Mouse (Mus musculus): ENCODE measurements around the gene Pold1. TPM values are rescaled to one million over a fixed set of nuclear protein-coding genes. Genes with fewer than 3 reads are reported as not detected.
A peak's percentile ranks its signal among the peaks of the same experiment; 100 is the strongest.

Pold1 gene
- 11.1 and 11.6 TPM in 2 replicates for polyA plus RNA-seq (2012; rRNA removed)

DNA sequence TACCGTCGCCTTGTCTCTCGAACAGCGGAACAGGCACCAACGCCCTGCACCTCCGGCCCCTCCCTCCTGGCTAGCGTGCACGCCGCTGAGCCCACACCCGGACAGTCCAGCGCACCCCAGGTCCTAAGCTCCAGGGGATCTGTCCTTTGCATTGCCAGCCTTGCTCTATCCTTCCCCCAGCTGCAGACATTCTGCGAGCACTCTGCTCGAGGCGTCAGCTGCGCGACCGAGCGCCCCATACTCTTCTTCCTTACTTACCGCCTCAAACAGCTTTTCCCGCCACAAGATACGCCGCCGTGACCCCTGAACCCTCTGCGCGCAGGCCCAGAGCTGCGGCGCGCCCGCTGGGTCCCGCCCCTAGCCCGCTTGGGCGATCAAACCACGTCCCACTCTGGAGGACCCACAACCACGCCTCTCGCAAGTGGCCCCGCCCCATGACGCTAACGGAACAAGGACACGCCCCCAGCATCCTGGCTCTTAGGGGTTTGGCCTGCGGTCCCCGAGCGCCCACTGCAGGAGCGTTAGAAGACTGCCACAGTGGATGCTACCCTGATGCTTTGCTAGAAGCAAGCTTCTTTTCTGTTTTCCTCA, at the start of gene Pold1:
Gene Pold1, minus strand, starts transcription at position 353 of the 591 bp plus-strand sequence.
- Histone ChIP-seq H3K27ac (ENCODE audit: insufficient read depth, low read length) (no peak within 1 kb of the TSS), H3K4me3 (ENCODE audit: insufficient read depth, low read length) (peak within 1 kb of the TSS; percentile 42), H3K4me1 (ENCODE audit: control insufficient read depth, insufficient read depth, low read length) (0 out of 2 replicates have a peak, but pooled peaks cover 1% of the 10 kb centered on the region)
- peak; percentile 80 for TF ChIP-seq CTCF (IDR thresholded peaks at IDR 0.05; ENCODE audit: extremely low read depth, insufficient read depth, low read length)
- TF ChIP-seq POLR2A (IDR thresholded peaks at IDR 0.05; ENCODE audit: extremely low read depth, insufficient read depth, low read length) = peak; percentile 44; the same call in 1 of the 2 replicates

DNA sequence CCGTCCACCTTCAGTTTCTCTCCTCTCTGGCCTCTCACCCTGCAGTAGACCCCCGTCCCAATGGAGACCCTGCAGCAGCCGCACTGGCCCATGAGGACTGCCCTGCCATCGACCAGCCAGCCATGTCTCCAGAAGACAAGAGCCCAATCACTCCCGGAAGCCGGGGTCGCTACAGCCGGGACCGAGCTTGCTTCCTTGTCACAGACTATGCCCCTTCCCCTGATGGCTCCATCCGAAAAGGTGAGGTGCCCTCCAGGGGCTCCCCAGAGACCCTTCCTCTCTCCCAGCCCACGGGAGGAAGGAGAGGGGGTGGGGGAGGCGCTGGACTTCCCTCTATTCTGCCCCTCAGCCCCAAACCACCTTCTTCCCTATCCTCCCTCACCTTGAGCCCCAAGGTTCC, 49.7 kb upstream of the Pold1 start:
- TF ChIP-seq CTCF (IDR thresholded peaks at IDR 0.05; ENCODE audit: extremely low read depth, insufficient read depth, low read length) (no peak), POLR2A (IDR thresholded peaks at IDR 0.05; ENCODE audit: extremely low read depth, insufficient read depth, low read length) (no peak)
- no peak overlapping the region for H3K27ac ChIP-seq (ENCODE audit: insufficient read depth, low read length)
- H3K4me1 ChIP-seq (ENCODE audit: control insufficient read depth, insufficient read depth, low read length) = 0 out of 2 replicates have a peak, but pooled peaks cover 1% of the 10 kb centered on the region
- H3K4me3 ChIP-seq (ENCODE audit: insufficient read depth, low read length) = no peak overlapping the region

DNA sequence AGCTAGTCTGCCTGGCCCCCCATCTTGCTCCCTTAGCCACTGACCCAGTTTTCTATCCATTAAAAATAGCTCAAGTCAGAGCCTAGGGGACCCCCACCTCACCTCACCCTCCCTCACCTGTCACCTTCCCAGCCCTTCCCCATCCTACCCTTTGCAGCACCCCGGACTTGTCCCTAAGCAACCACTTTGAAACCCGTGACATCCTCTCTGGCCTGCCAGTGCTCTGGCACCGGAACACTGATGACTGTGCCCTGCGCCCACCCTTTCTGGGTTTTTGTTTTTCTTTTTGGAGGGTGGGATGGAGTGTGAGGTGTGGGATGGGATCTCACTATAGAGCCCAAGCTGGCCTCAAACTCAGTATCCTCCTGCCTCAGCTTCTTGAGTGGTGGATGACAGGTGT, 49.0 kb upstream of the Pold1 start:
- H3K4me1 ChIP-seq (ENCODE audit: control insufficient read depth, insufficient read depth, low read length) = 0 out of 2 replicates have a peak, but pooled peaks cover 1% of the 10 kb centered on the region
- TF ChIP-seq POLR2A (IDR thresholded peaks at IDR 0.05; ENCODE audit: extremely low read depth, insufficient read depth, low read length) (no peak), CTCF (IDR thresholded peaks at IDR 0.05; ENCODE audit: extremely low read depth, insufficient read depth, low read length) (no peak)
- no peak overlapping the region for H3K4me3 ChIP-seq (ENCODE audit: insufficient read depth, low read length)
- no peak overlapping the region for H3K27ac ChIP-seq (ENCODE audit: insufficient read depth, low read length)

DNA sequence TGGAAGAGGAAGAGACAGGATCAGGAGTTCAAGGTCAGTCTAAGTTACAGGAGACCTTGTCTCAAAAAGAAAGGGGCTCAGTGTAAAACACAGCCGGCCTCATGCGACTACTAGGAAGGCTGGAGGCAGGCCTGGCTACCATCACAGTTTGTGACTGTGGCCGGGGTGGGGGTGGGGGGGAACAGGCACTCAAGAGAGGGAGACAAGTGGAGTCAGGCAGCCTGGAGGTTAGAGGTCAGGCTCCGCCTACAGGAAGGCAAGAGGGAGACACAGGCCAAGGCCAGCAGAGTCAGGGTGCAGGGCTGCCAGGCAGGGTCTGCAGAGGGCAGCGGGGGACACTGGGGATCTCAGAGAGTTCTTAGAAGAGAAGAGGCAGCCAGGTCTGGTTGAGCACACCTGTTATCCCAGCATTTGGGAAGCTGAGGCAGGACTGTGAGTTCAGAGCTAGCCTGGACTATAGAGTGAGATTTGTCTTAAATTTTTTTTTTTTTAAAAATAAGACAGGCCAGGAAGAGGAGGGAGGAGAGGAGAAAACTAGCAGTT, 48.4 kb upstream of the Pold1 start:
- TF ChIP-seq POLR2A (IDR thresholded peaks at IDR 0.05; ENCODE audit: extremely low read depth, insufficient read depth, low read length) = no peak
- TF ChIP-seq CTCF (IDR thresholded peaks at IDR 0.05; ENCODE audit: extremely low read depth, insufficient read depth, low read length) = no peak
- Histone ChIP-seq H3K4me3 (ENCODE audit: insufficient read depth, low read length) (no peak overlapping the region), H3K27ac (ENCODE audit: insufficient read depth, low read length) (no peak overlapping the region), H3K4me1 (ENCODE audit: control insufficient read depth, insufficient read depth, low read length) (0 out of 2 replicates have a peak, but pooled peaks cover 1% of the 10 kb centered on the region)

DNA sequence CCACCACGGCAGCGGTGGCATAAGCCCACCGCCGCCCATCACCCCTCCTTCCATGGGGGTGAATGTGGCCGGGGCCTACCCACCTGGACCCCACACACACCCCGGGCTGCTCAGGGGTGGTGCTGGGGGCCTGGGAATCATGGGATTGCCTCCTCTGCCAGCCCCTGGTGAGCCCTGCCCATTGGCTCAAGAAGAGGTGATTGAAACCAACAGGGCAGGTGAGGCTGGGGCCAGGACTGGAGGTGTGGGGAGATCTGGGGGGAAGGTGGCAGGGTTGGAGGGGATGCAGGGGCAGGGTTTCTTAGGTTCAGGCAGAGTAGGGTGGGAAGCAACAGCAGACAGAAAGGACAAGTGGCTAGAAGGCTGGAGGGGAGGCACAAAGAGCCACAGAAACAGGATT, 47.4 kb upstream of the Pold1 start:
- H3K4me3 ChIP-seq (ENCODE audit: insufficient read depth, low read length) = no peak overlapping the region
- H3K27ac ChIP-seq (ENCODE audit: insufficient read depth, low read length) = no peak overlapping the region
- no peak for TF ChIP-seq CTCF (IDR thresholded peaks at IDR 0.05; ENCODE audit: extremely low read depth, insufficient read depth, low read length)
- no peak for TF ChIP-seq POLR2A (IDR thresholded peaks at IDR 0.05; ENCODE audit: extremely low read depth, insufficient read depth, low read length)
- 0 out of 2 replicates have a peak, but pooled peaks cover 1% of the 10 kb centered on the region for H3K4me1 ChIP-seq (ENCODE audit: control insufficient read depth, insufficient read depth, low read length)

DNA sequence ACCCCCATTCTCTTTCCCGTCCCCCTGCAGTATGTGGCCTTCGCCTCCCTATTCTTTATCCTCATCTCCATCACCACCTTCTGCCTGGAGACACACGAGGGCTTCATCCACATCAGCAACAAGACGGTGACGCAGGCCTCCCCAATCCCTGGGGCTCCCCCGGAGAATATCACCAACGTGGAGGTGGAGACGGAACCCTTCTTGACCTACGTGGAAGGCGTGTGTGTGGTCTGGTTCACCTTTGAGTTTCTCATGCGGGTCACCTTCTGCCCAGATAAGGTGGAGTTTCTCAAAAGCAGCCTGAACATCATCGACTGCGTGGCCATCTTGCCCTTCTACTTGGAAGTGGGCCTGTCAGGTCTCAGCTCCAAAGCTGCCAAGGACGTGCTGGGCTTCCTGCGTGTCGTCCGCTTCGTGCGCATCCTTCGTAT, 46.5 kb upstream of the Pold1 start:
- H3K4me3 ChIP-seq (ENCODE audit: insufficient read depth, low read length) = no peak overlapping the region
- TF ChIP-seq CTCF (IDR thresholded peaks at IDR 0.05; ENCODE audit: extremely low read depth, insufficient read depth, low read length) (no peak), POLR2A (IDR thresholded peaks at IDR 0.05; ENCODE audit: extremely low read depth, insufficient read depth, low read length) (no peak)
- H3K4me1 ChIP-seq (ENCODE audit: control insufficient read depth, insufficient read depth, low read length) = 0 out of 2 replicates have a peak, but pooled peaks cover 1% of the 10 kb centered on the region
- no peak overlapping the region for H3K27ac ChIP-seq (ENCODE audit: insufficient read depth, low read length)

DNA sequence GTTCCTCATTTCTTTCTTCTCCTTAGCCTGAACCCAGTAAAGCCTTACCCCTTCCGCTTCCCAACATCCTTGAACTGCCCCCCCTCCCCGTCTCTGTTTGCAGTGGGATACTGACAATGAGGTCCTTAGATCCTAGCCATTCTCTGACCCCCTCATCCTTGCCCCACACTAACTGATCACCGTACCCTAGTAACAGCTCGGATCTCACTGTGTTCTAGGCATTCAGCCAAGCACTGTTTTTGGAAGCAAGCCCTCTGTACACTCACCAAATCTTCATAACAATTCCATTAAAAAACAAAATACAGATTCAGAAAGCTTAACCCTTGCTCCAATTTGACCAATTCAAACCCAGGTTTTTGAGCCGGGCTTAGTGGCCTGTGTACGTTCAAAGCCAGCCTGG, 45.6 kb upstream of the Pold1 start:
- Histone ChIP-seq H3K4me3 (ENCODE audit: insufficient read depth, low read length) (peak overlapping the region; percentile 43), H3K27ac (ENCODE audit: insufficient read depth, low read length) (peak overlapping the region; percentile 33; the same call in 1 of the 2 replicates), H3K4me1 (ENCODE audit: control insufficient read depth, insufficient read depth, low read length) (0 out of 2 replicates have a peak, but pooled peaks cover 1% of the 10 kb centered on the region)
- TF ChIP-seq CTCF (IDR thresholded peaks at IDR 0.05; ENCODE audit: extremely low read depth, insufficient read depth, low read length) (no peak), POLR2A (IDR thresholded peaks at IDR 0.05; ENCODE audit: extremely low read depth, insufficient read depth, low read length) (no peak)

DNA sequence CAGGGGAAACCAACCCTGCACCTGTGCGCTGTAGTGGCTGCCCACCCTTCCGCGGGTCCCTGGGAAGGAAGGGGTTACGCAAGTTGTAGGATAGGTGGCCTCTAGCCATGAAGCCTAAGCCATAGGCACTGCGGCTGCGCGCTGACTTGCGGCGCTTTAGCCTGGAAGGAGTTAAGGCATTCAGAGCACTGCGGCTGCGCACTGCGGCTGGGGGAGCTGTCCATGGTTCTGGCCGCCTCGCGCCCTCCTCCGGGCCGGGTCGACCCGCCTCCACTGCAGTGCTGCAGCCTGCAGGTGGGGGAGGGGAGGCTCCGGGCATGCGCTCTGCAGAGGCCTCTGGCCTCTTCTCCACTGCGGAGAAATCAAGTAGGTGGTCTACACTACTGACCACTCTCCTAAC, 45.1 kb upstream of the Pold1 start:
- Histone ChIP-seq H3K4me1 (ENCODE audit: control insufficient read depth, insufficient read depth, low read length) (0 out of 2 replicates have a peak, but pooled peaks cover 1% of the 10 kb centered on the region), H3K27ac (ENCODE audit: insufficient read depth, low read length) (peak overlapping the region; percentile 33; the same call in 1 of the 2 replicates), H3K4me3 (ENCODE audit: insufficient read depth, low read length) (peak overlapping the region; percentile 43)
- TF ChIP-seq CTCF (IDR thresholded peaks at IDR 0.05; ENCODE audit: extremely low read depth, insufficient read depth, low read length) (no peak), POLR2A (IDR thresholded peaks at IDR 0.05; ENCODE audit: extremely low read depth, insufficient read depth, low read length) (peak; percentile 40; the same call in 1 of the 2 replicates)

DNA sequence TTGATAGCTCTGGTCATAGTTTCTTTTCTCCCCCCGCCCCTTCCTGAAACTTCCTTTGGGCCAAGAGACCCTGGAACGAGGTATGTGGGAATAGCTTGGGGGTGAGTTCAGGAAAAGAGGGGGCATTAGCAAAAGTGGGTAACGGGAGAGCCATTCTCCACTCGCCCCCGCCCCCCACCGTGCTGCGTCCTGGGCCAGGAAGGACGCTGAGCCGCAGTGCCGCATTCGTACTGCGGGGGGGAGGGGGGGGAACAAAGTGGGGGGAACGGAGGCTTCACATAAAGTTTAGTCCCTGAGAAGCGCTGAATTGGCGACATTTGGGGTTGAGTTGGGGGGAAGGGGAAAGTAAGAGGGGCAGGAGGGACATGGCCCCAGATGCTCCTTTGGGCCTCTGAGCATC, 44.4 kb upstream of the Pold1 start:
- TF ChIP-seq POLR2A (IDR thresholded peaks at IDR 0.05; ENCODE audit: extremely low read depth, insufficient read depth, low read length) (no peak), CTCF (IDR thresholded peaks at IDR 0.05; ENCODE audit: extremely low read depth, insufficient read depth, low read length) (no peak)
- Histone ChIP-seq H3K4me3 (ENCODE audit: insufficient read depth, low read length) (peak overlapping the region; percentile 43), H3K4me1 (ENCODE audit: control insufficient read depth, insufficient read depth, low read length) (peaks cover 4% of the 10 kb centered on the region; the same call in 1 of the 2 replicates), H3K27ac (ENCODE audit: insufficient read depth, low read length) (no peak overlapping the region)

Measured in cortical plate, adult 2 months (tissue).